Mouse (Mus musculus) megakaryocyte, embryonic 14.5 days (primary cell): ENCODE data around the gene Suds3. TPM values are rescaled to one million over a fixed set of nuclear protein-coding genes. Genes with fewer than 3 reads are reported as not detected.

Source experiments
- H3K27me3 ChIP-seq: replicated peaks from 2 replicates; pipeline ENCODE3; 2012; ENCODE audit warnings: inconsistent platforms
- H3K36me3 ChIP-seq: replicated peaks from 2 replicates; pipeline ENCODE3; 2012; ENCODE audit warnings: low read length, inconsistent platforms, mixed read lengths
- H3K4me1 ChIP-seq: 2 replicates; pipeline ENCODE4 v1.6.1; 2012; ENCODE audit warnings: inconsistent platforms
- H3K4me3 ChIP-seq: replicated peaks from 2 replicates; pipeline ENCODE3; 2012; ENCODE audit warnings: moderate library complexity, mild to moderate bottlenecking, inconsistent platforms
- H3K9me3 ChIP-seq: 2 replicates; pipeline ENCODE4 v1.6.1; 2012; ENCODE audit warnings: inconsistent platforms
- FLI1 ChIP-seq: IDR thresholded peaks from 2 replicates; pipeline ENCODE4 v1.6.1; 2012; ENCODE audit warnings: low read length, inconsistent platforms, mixed read lengths
- GATA1 ChIP-seq: IDR thresholded peaks from 3 replicates; pipeline ENCODE4 v1.6.1; 2012; ENCODE audit warnings: mixed read lengths, low read length, inconsistent platforms, borderline replicate concordance
- polyA plus RNA-seq: library from polyadenylated mRNA; stranded (reverse); fragments of >175 nt; gene quantifications from 2 replicates; pipeline ENCODE4 v1.2.3, GENCODE M21; 2012; ENCODE audit warnings: low replicate concordance; ENCODE audit not compliant: insufficient read depth

The Suds3 gene
- polyA plus RNA-seq, 1 experiment = 38.0 TPM

- no peak overlapping the region for H3K4me3 ChIP-seq
- H3K36me3 ChIP-seq = no peaks in the 10 kb centered on the region
- H3K9me3 ChIP-seq = peaks cover 27% of the 10 kb centered on the region
- TF ChIP-seq FLI1 = no peak
- TF ChIP-seq GATA1 = no peak
- H3K4me1 ChIP-seq = no peaks in the 10 kb centered on the region
- peaks cover 2% of the 10 kb centered on the region for H3K27me3 ChIP-seq
Observed at GRCm38 (mm10) chr5:117068181-117068580, 47.7 kb downstream of the Suds3 start.

DNA sequence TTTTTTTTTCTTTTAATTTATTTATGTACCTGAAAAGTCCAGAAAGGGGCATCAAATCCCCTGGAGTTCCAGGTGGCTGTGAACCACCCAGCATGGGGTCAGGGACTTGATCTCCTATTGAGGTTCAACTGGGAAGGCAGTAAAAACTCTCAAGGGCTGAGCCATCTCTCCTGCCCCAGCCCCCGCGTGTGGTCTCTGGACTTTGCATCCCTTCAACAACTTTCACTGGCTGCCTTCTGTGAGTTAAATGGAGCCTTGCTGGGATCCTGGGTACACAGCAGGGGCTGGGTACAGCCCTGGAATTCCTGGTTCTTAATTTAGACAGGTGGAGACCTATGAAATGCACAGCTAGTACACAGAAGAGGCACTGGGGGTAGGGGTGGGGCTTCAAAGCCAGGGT lies 54.7 kb downstream of the Suds3 start:
- H3K4me3 ChIP-seq = no peak overlapping the region
- no peaks in the 10 kb centered on the region for H3K4me1 ChIP-seq
- TF ChIP-seq GATA1 (no peak), FLI1 (no peak)
- H3K27me3 ChIP-seq = no peaks in the 10 kb centered on the region
- no peaks in the 10 kb centered on the region for H3K36me3 ChIP-seq
- H3K9me3 ChIP-seq = peaks cover 6% of the 10 kb centered on the region

DNA sequence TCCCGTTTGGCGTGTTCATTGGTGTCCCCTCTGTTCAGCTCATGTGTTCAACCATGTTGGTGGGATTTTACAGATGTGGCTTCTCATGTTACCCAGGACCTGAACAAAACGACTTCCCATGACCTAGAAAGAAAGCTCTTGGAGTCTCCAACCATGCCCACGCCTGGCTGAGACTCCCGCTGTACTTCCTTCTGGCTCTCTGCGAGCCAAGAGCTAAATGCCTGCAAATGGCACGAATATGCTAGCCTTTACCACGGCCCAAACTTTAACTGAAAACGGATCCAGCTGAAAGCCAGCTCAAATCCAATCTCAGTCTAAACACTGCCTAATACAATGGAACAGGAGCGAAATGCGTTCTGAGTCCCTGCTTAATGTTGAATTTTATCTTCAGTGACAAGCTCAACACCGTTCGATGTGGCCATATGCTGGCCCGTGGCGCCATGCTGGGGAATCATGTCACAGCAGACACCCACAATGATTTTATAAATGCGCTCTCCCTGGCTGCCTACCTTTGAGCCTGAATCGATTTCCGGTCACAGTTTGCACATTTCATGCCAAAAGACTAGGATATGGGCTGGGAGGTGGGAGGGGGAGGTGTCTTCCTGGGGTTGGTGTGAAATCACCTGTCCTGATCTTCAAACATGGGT lies 55.3 kb downstream of the Suds3 start:
- H3K4me3 ChIP-seq = no peak overlapping the region
- H3K4me1 ChIP-seq = no peaks in the 10 kb centered on the region
- TF ChIP-seq GATA1 = no peak
- no peak for TF ChIP-seq FLI1
- H3K27me3 ChIP-seq = no peaks in the 10 kb centered on the region
- peaks cover 3% of the 10 kb centered on the region for H3K9me3 ChIP-seq
- H3K36me3 ChIP-seq = no peaks in the 10 kb centered on the region

GRCm38 (mm10) chr5:117049940-117050339 lies 66.0 kb downstream of the Suds3 start:
- H3K36me3 ChIP-seq = no peaks in the 10 kb centered on the region
- H3K9me3 ChIP-seq = peaks cover 26% of the 10 kb centered on the region
- no peak overlapping the region for H3K4me3 ChIP-seq
- no peak for TF ChIP-seq GATA1
- TF ChIP-seq FLI1 = no peak
- no peaks in the 10 kb centered on the region for H3K4me1 ChIP-seq
- no peaks in the 10 kb centered on the region for H3K27me3 ChIP-seq

GRCm38 (mm10) chr5:117045101-117045500 lies 70.8 kb downstream of the Suds3 start:
- Histone ChIP-seq H3K4me1 (no peaks in the 10 kb centered on the region), H3K9me3 (peaks cover 26% of the 10 kb centered on the region), H3K36me3 (no peaks in the 10 kb centered on the region), H3K4me3 (no peak overlapping the region), H3K27me3 (no peaks in the 10 kb centered on the region)
- no peak for TF ChIP-seq GATA1
- no peak for TF ChIP-seq FLI1

GRCm38 (mm10) chr5:117042661-117043060 lies 73.3 kb downstream of the Suds3 start:
- Histone ChIP-seq H3K4me1 (no peaks in the 10 kb centered on the region), H3K27me3 (no peaks in the 10 kb centered on the region), H3K9me3 (peaks cover 19% of the 10 kb centered on the region), H3K4me3 (no peak overlapping the region), H3K36me3 (no peaks in the 10 kb centered on the region)
- TF ChIP-seq GATA1 (no peak), FLI1 (no peak)

Other genes starting within 250 kb of the Suds3 start
- 75.0 and 157 TPM in 2 replicates for gene Taok3, start 4.0 kb upstream of the Suds3 start, polyA plus RNA-seq
- gene Pebp1, start 171.5 kb upstream of the Suds3 start, polyA plus RNA-seq = 298 and 687 TPM in 2 replicates
- 0.23 TPM in 1 of 2 replicates, not detected in the other for gene Vsig10, start 203.0 kb upstream of the Suds3 start, polyA plus RNA-seq
- gene Wsb2, start 241.2 kb upstream of the Suds3 start, polyA plus RNA-seq = 7.5 and 29.6 TPM in 2 replicates